Mouse (Mus musculus): ENCODE measurements around the gene Sufu.
A peak's percentile ranks its signal among the peaks of the same experiment; 100 is the strongest.

- TF ChIP-seq POLR2A (IDR thresholded peaks at IDR 0.05; ENCODE audit: insufficient read length, low read depth): peak; percentile 46
- no peak for TF ChIP-seq E2F4 (IDR thresholded peaks at IDR 0.05; ENCODE audit: insufficient read depth)
- TF ChIP-seq MYOG (IDR thresholded peaks at IDR 0.05; ENCODE audit: control insufficient read depth in 1 of 3, insufficient read depth in 1 of 3, insufficient read length in 2 of 3, low read depth in 2 of 3): peak in 1 of 3 experiments; percentile 65
- TF ChIP-seq TCF3 (IDR thresholded peaks at IDR 0.05; ENCODE audit: insufficient read length, low read depth): no peak
- no peak for TF ChIP-seq TCF12 (IDR thresholded peaks at IDR 0.05; ENCODE audit: insufficient read depth, poor library complexity, severe bottlenecking)
- no peak for TF ChIP-seq REST (IDR thresholded peaks at IDR 0.05; ENCODE audit: insufficient read depth, insufficient read length)
- TF ChIP-seq USF1 (IDR thresholded peaks at IDR 0.05; ENCODE audit: low read depth): no peak
- no peak for TF ChIP-seq SRF (IDR thresholded peaks at IDR 0.05; ENCODE audit: control insufficient read depth, insufficient read length, low read depth)
These were observed 87.8 kb downstream of the Sufu start for GRCm38 (mm10) chr19:46484518-46484917.
